Mouse (Mus musculus): ENCODE measurements around the gene Fbxo28.

GRCm38 (mm10) chr1:182388729-182389128 lies 47.3 kb upstream of the Fbxo28 start:
- TF ChIP-seq CTCF (IDR thresholded peaks at IDR 0.05; ENCODE audit: low read depth) (no peak), EP300 (IDR thresholded peaks at IDR 0.05; ENCODE audit: low read depth) (no peak)

All from liver, postnatal 0 days (tissue).